Mouse (Mus musculus) neural tube, embryonic 11.5 days (tissue): ENCODE measurements around the gene Kif9. TPM values are rescaled to one million over a fixed set of nuclear protein-coding genes. Genes with fewer than 3 reads are reported as not detected.

Source experiments
- ATAC-seq: fragments of 200-750 bp; cut with Nextera tagmentation; 2 replicates; pipeline ENCODE4 v1.8.0; 2017; ENCODE audit warnings: moderate number of reproducible peaks, mild to moderate bottlenecking, moderate TSS enrichment, moderate library complexity; ENCODE audit not compliant: insufficient read depth, low FRiP score, low TSS enrichment
- DNase-seq: peaks from one replicate; pipeline ENCODE4 v3.0.0-alpha.2; 2015; ENCODE audit warnings: low spot score
- H3K27ac ChIP-seq: fragments of 300-500 bp; sonication (generic); 2 replicates; pipeline ENCODE4 v1.5.1; 2014; ENCODE audit warnings: low read depth, mild to moderate bottlenecking, low read length
- H3K27me3 ChIP-seq: fragments of 300-500 bp; sonication (generic); 2 replicates; pipeline ENCODE4 v1.6.1; 2014; ENCODE audit warnings: mild to moderate bottlenecking, low read length, mixed read lengths; ENCODE audit not compliant: control insufficient read depth, insufficient read depth
- H3K36me3 ChIP-seq: fragments of 300-500 bp; sonication (generic); 2 replicates; pipeline ENCODE4 v1.6.1; 2014; ENCODE audit warnings: mild to moderate bottlenecking, low read length, moderate library complexity, mixed read lengths; ENCODE audit not compliant: control insufficient read depth, insufficient read depth
- H3K4me1 ChIP-seq: fragments of 300-500 bp; sonication (generic); 2 replicates; pipeline ENCODE4 v1.6.1; 2014; ENCODE audit warnings: low read length, mixed read lengths; ENCODE audit not compliant: control insufficient read depth, insufficient read depth
- H3K4me2 ChIP-seq: fragments of 300-500 bp; sonication (generic); 2 replicates; pipeline ENCODE4 v1.6.1; 2014; ENCODE audit warnings: low read depth, mild to moderate bottlenecking, moderate library complexity
- H3K4me3 ChIP-seq: fragments of 300-500 bp; sonication (generic); 2 replicates; pipeline ENCODE4 v1.5.1; 2014; ENCODE audit warnings: low read depth, low read length
- H3K9ac ChIP-seq: fragments of 300-500 bp; sonication (generic); 2 replicates; pipeline ENCODE4 v1.6.1; 2014; ENCODE audit warnings: mild to moderate bottlenecking, low read length
- H3K9me3 ChIP-seq: fragments of 300-500 bp; sonication (generic); 2 replicates; pipeline ENCODE4 v1.6.1; 2016; ENCODE audit warnings: low read length; ENCODE audit not compliant: control insufficient read depth
- WGBS: fragments of 180-500 bp; shearing (Covaris S2); extraction: QIAGEN DNeasy Blood & Tissue Kit; methylation state at CpG from one replicate; pipeline ENCODE4 v1.1.7; 2014; 5-methylcytosine and 5-hydroxymethylcytosine counted together
- polyA plus RNA-seq: library from polyadenylated mRNA; unstranded; fragments of >200 nt; fragmentation: Nextera tagmentation; extraction: Ambion mirVana; gene quantifications from 2 replicates; pipeline ENCODE4 v1.2.1, GENCODE M21; 2014

The Kif9 gene
- 0.89 and 1.3 TPM in 2 replicates for polyA plus RNA-seq

DNA sequence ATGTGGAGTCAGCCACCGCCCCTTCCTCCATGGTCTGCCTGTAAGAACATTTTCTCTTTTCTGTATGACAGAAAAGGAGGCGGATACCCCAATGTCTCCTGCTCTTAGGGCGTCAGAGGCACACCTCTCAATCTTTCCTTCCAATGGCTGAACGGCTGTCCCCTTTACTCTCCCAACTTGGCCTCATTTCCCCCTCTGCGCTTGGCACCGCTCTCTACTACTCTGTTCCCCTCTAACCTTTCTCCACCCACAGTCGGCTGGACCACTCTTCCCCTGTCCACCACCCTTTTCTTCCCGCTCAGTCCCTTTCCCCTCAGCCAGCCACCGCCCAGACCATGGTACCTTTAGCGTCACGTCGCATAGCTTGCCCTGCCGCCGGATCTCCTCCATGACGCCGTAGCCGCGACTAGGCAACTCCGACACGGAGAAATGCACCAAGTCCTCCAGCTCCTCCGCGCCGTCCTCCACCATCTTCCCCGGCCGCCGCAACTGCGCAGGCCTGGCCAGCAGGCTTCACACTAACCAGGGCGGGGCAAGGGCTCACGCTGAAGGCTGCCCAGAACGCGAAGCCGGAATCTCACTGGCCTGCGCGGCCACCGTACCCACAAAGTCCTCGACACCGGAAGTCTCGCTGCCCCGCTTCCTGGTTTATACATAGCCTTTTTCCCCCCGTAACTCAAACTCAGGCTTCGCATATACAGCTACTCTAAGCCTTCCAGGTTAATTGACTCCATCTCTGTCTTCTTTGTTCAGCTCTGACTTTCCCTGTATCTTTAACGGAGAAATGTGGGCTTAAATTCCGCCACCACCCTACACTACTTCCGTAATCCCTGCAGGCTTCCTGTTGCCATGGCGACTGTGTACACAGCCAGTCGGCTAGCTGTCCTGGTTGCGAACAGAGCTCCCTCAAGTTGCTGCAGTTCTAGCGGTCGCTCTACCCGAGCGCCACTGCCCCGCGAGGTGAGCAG, at the start of gene Kif9, which contains the start of gene Klhl18:
Kif9 (plus strand) TSS at position 835 of the 968 bp plus-strand sequence.
Klhl18 (minus strand) TSS at position 571 of the 968 bp plus-strand sequence.
- peak within 1 kb of the TSS; percentile 75 for H3K9ac ChIP-seq
- no peaks in the 10 kb centered on the region for H3K36me3 ChIP-seq
- under 1% methylated on average over 53 of the region's 53 CpGs for WGBS
- H3K27me3 ChIP-seq = no peaks in the 10 kb centered on the region; the same call in 1 of the 2 replicates
- no peaks in the 10 kb centered on the region for H3K9me3 ChIP-seq
- DNase-seq = peak; percentile 97
- H3K27ac ChIP-seq = peak within 1 kb of the TSS; percentile 54; the same call in 1 of the 2 replicates
- H3K4me3 ChIP-seq = peak within 1 kb of the TSS; percentile 65
- peak within 1 kb of the TSS; percentile 62 for H3K4me2 ChIP-seq
- ATAC-seq = peak; percentile 97
- peaks cover 5% of the 10 kb centered on the region; the same call in 1 of the 2 replicates for H3K4me1 ChIP-seq

DNA sequence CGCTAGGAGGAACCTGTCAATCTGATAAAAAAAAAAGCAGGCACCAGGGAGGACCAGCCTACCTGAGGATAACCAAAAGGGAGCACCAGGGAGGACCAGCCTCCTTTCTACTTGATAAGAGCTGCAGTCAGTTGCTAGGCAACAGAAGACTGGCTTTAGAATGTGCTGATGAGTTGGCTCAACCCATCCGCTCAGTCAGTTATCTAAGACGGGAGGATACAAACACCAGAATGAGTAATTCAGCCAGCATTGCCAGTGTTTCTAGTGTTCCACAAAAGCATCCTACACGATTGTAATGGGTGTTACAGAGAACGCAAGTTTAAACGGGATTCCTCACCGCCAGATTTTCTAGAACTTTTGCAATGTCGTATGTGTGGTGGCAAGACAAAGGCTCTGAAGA, 45.5 kb upstream of the Kif9 start:
- H3K9me3 ChIP-seq = no peaks in the 10 kb centered on the region
- WGBS = 79% methylated on average over 8 of the region's 8 CpGs
- ATAC-seq = no peak
- H3K36me3 ChIP-seq = peaks cover 5% of the 10 kb centered on the region; the same call in 1 of the 2 replicates
- H3K4me2 ChIP-seq = no peak overlapping the region
- no peak overlapping the region for H3K4me3 ChIP-seq
- no peak overlapping the region for H3K9ac ChIP-seq
- H3K27ac ChIP-seq = no peak overlapping the region
- no peaks in the 10 kb centered on the region for H3K4me1 ChIP-seq
- DNase-seq = no peak
- H3K27me3 ChIP-seq = no peaks in the 10 kb centered on the region

DNA sequence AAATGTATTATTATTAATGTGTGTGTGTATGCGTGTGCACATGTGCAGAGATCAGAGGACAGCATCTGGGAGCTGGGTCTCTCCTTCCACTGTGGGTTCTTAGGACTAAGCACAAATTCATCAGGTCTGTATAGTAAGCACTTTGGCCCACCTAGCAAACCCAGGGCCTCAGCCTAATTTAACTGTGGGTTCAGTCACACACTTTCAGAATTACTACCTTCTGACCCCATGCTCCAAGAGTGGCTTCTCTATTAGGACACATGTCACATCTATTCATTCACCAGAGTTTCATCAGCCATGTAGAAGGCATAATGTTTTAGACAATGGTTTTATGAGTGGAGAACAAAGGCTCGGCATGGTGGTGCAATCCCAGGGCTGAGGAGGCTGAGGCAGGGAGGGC, 43.7 kb upstream of the Kif9 start:
- Histone ChIP-seq H3K4me2 (no peak overlapping the region), H3K27ac (no peak overlapping the region), H3K9ac (no peak overlapping the region), H3K27me3 (no peaks in the 10 kb centered on the region), H3K9me3 (no peaks in the 10 kb centered on the region), H3K4me1 (no peaks in the 10 kb centered on the region), H3K36me3 (peaks cover 5% of the 10 kb centered on the region; the same call in 1 of the 2 replicates), H3K4me3 (no peak overlapping the region)
- DNase-seq (no peak), ATAC-seq (no peak)
- 96% methylated on average over 2 of the region's 2 CpGs for WGBS

DNA sequence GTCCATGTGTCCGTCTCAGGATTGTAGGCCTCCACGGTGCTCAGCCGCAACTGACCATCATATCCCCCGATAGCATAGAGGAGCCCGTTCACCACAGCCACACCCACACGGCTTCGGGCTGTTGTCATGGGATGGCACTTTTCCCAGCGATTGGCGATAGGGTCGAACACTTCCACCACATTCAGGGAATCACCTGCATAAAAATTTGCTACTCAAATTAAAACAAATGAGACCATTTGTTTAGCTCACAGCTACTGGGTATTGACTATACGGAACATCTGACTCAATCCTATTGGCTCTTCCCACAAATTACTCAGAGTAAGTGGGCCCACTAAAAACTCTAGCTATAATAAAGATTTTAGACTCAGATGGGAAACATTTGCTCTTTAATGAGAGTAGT, 40.7 kb upstream of the Kif9 start:
- ATAC-seq (no peak), DNase-seq (no peak)
- Histone ChIP-seq H3K9ac (no peak overlapping the region), H3K27ac (no peak overlapping the region), H3K4me2 (no peak overlapping the region), H3K9me3 (no peaks in the 10 kb centered on the region), H3K4me3 (no peak overlapping the region), H3K36me3 (no peaks in the 10 kb centered on the region), H3K4me1 (no peaks in the 10 kb centered on the region), H3K27me3 (no peaks in the 10 kb centered on the region)
- 96% methylated on average over 11 of the region's 11 CpGs for WGBS

DNA sequence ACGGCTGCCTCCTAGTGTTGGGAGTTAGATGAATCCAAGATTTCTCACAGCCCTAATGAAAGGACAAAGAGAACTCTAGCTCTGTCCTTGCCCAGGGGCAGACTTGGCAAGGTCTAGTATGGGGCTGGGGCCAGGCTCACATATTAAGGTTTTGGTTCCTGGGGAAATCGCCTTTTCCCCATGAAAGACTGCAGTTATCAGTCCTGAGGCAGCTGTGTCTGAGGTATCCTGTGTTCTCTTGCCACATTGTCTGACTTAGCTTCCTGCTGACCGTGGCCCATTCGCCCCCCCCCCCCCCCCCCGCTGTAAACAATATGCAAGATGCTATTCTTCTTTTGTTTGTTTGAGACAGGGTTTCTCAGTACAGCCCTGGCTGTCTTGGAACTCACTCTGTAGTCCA, 36.7 kb upstream of the Kif9 start:
- DNase-seq (no peak), ATAC-seq (no peak)
- no peaks in the 10 kb centered on the region for H3K36me3 ChIP-seq
- no peak overlapping the region for H3K4me2 ChIP-seq
- H3K9ac ChIP-seq = no peak overlapping the region
- no peak overlapping the region for H3K4me3 ChIP-seq
- no peaks in the 10 kb centered on the region for H3K9me3 ChIP-seq
- H3K27me3 ChIP-seq = no peaks in the 10 kb centered on the region
- H3K27ac ChIP-seq = no peak overlapping the region
- WGBS = 71% methylated on average over 4 of the region's 5 CpGs
- H3K4me1 ChIP-seq = no peaks in the 10 kb centered on the region

DNA sequence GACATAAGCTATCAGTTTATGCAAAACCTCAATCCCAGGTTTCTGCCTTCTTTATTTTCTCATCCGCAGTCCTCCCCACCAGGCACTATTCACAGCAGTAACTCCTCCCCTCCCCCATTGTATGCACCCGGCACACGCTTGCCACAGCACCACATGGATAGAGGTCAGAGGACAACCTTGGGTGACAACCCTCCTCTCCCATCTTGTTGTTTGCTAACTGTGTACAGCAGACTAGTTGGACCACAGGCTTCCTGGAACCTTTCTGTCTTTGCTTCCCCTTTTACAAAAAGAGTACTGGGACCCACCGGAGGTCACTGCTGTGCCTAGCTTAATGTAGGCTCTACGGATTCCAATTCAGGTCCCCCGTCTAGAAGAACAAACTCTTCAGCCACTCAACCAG, 36.2 kb upstream of the Kif9 start:
- no peaks in the 10 kb centered on the region for H3K27me3 ChIP-seq
- H3K4me1 ChIP-seq = no peaks in the 10 kb centered on the region
- 86% methylated on average over 6 of the region's 6 CpGs for WGBS
- ATAC-seq (no peak), DNase-seq (no peak)
- H3K27ac ChIP-seq = no peak overlapping the region
- H3K36me3 ChIP-seq = no peaks in the 10 kb centered on the region
- H3K9me3 ChIP-seq = no peaks in the 10 kb centered on the region
- H3K4me2 ChIP-seq = no peak overlapping the region
- H3K9ac ChIP-seq = no peak overlapping the region
- no peak overlapping the region for H3K4me3 ChIP-seq

DNA sequence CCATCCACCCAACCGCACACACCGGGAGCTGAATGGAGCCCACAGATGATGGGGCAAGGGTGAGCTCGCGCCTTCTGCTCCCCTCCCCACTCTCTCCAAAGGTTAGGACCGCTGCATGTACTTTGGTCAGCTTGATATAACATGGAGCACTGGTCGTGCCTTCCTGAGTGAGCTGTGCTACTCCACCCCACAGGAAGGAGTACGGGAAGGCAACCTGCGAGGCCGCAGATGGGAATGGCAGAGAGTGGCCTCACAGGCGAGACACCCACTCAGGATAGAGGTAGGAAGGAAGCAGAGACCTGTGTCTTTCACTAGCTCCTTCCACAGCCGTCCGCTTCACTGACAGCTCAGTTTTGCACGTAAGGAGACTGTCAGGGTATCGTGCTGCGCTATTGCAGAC, 28.4 kb upstream of the Kif9 start:
- Histone ChIP-seq H3K4me1 (no peaks in the 10 kb centered on the region), H3K27me3 (no peaks in the 10 kb centered on the region), H3K9me3 (no peaks in the 10 kb centered on the region), H3K4me3 (no peak overlapping the region), H3K36me3 (no peaks in the 10 kb centered on the region), H3K4me2 (no peak overlapping the region), H3K9ac (no peak overlapping the region), H3K27ac (no peak overlapping the region)
- ATAC-seq = no peak
- WGBS = 87% methylated on average over 15 of the region's 15 CpGs
- DNase-seq = no peak

DNA sequence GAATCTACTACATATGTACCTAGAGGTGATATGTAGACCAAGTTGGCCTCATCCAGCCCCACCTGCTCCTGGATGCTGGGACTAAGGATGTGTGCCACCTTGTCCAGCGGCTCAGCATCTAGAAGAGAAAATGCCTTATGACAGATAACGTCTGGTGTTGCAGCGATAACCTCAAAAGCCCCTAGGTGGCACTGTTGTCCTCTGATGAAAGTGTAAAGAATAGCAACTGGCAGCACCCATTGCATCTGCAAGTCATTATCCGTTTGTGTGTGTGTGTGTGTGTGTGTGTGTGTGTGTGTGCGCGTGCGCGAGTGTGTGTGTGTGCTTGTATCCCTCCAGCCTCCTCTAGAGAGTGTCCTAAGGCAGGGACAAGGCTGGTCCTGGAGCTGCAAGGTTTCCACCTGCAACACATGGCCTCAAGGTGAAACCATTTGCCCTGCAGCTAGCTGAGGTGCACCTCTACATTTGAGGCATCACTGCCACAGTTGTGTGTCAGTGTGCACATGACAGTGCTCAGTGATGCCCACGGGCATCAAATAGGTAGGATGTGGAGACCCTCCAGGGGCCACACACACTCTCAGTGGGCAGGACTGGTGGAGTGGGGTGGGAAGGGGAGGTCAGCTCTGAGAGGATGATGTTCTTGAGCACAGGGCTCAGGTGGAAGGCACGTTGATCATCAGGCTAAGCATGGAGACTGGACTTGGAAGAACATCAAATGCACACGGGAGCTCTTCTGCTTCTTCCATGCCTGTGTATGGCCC, 27.7 kb upstream of the Kif9 start:
- no peak overlapping the region for H3K4me2 ChIP-seq
- no peak overlapping the region for H3K27ac ChIP-seq
- DNase-seq (peak; percentile 80), ATAC-seq (no peak)
- H3K27me3 ChIP-seq = no peaks in the 10 kb centered on the region
- H3K9me3 ChIP-seq = no peaks in the 10 kb centered on the region
- 28% methylated on average over 11 of the region's 11 CpGs for WGBS
- no peak overlapping the region for H3K9ac ChIP-seq
- no peaks in the 10 kb centered on the region for H3K36me3 ChIP-seq
- H3K4me1 ChIP-seq = no peaks in the 10 kb centered on the region
- H3K4me3 ChIP-seq = no peak overlapping the region
